Mouse (Mus musculus): ENCODE results near the gene Hoxc13. TPM values are rescaled to one million over a fixed set of nuclear protein-coding genes. Genes with fewer than 3 reads are reported as not detected.

Gene Hoxc13
- polyA plus RNA-seq (2015; fragmentation: Nextera tagmentation; extraction: Ambion mirVana): 4.9 and 8.4 TPM in 2 replicates

- WGBS: under 1% methylated on average over 86 of the region's 88 CpGs
- peak; percentile 65 for ATAC-seq (ENCODE audit: low read depth)
- H3K4me2 ChIP-seq: peak within 1 kb of the TSS; percentile 39
Measured at GRCm38 (mm10) chr15:102921053-102922011, at the start of gene Hoxc13. Hoxc13 (plus strand) TSS chr15:102921103.

GRCm38 (mm10) chr15:102885803-102886202, 35.1 kb upstream of the Hoxc13 start:
- no peak overlapping the region for H3K4me2 ChIP-seq
- H3K36me3 ChIP-seq: no peaks in the 10 kb centered on the region
- no peak overlapping the region for H3K27ac ChIP-seq (replicated peaks)
- no peak for ATAC-seq (ENCODE audit: low read depth)
- no peaks in the 10 kb centered on the region for H3K4me1 ChIP-seq (replicated peaks)
- no peak overlapping the region for H3K4me3 ChIP-seq
- no peak overlapping the region for H3K9ac ChIP-seq
- H3K9me3 ChIP-seq: no peaks in the 10 kb centered on the region
- 26% methylated on average over 1 of the region's 1 CpGs for WGBS
- H3K27me3 ChIP-seq: no peaks in the 10 kb centered on the region

More at GRCm38 (mm10) chr15:102921053-102922011, at the start of gene Hoxc13:
- H3K36me3 ChIP-seq: no peaks in the 10 kb centered on the region
- H3K27ac ChIP-seq (replicated peaks): peak within 1 kb of the TSS; percentile 11; the same call in 1 of the 2 replicates
- H3K4me1 ChIP-seq (replicated peaks): peaks cover 16% of the 10 kb centered on the region
- H3K9me3 ChIP-seq: no peaks in the 10 kb centered on the region
- peaks cover 97% of the 10 kb centered on the region for H3K27me3 ChIP-seq
- H3K4me3 ChIP-seq: peak within 1 kb of the TSS; percentile 29
- H3K9ac ChIP-seq: peak within 1 kb of the TSS; percentile 54

- no peaks in the 10 kb centered on the region for H3K9me3 ChIP-seq
- H3K9ac ChIP-seq: no peak overlapping the region
- H3K4me2 ChIP-seq: no peak overlapping the region
- H3K36me3 ChIP-seq: no peaks in the 10 kb centered on the region
- no peak overlapping the region for H3K27ac ChIP-seq (replicated peaks)
- ATAC-seq (ENCODE audit: low read depth): no peak
- H3K27me3 ChIP-seq: peaks cover 31% of the 10 kb centered on the region
- H3K4me1 ChIP-seq (replicated peaks): no peaks in the 10 kb centered on the region
- H3K4me3 ChIP-seq: no peak overlapping the region
- 83% methylated on average over 6 of the region's 6 CpGs for WGBS
Measured at GRCm38 (mm10) chr15:102895115-102895514, 25.8 kb upstream of the Hoxc13 start.

GRCm38 (mm10) chr15:102904946-102905345, 16.0 kb upstream of the Hoxc13 start:
- no peak for ATAC-seq (ENCODE audit: low read depth)
- Histone ChIP-seq H3K27me3 (peaks cover 92% of the 10 kb centered on the region), H3K36me3 (no peaks in the 10 kb centered on the region), H3K9me3 (no peaks in the 10 kb centered on the region), H3K27ac (replicated peaks) (no peak overlapping the region), H3K4me3 (no peak overlapping the region), H3K4me1 (replicated peaks) (no peaks in the 10 kb centered on the region), H3K9ac (no peak overlapping the region), H3K4me2 (no peak overlapping the region)
- 61% methylated on average over 1 of the region's 1 CpGs for WGBS

- Histone ChIP-seq H3K9ac (no peak overlapping the region), H3K4me2 (no peak overlapping the region), H3K27me3 (peaks cover 97% of the 10 kb centered on the region), H3K9me3 (no peaks in the 10 kb centered on the region), H3K27ac (replicated peaks) (no peak overlapping the region), H3K36me3 (no peaks in the 10 kb centered on the region), H3K4me3 (no peak overlapping the region), H3K4me1 (replicated peaks) (no peaks in the 10 kb centered on the region)
- no peak for ATAC-seq (ENCODE audit: low read depth)
- 3% methylated on average over 4 of the region's 4 CpGs for WGBS
Measured at GRCm38 (mm10) chr15:102909536-102909935, 11.4 kb upstream of the Hoxc13 start.

GRCm38 (mm10) chr15:102910038-102910437, 10.9 kb upstream of the Hoxc13 start:
- Histone ChIP-seq H3K4me3 (no peak overlapping the region), H3K9ac (no peak overlapping the region), H3K27me3 (peaks cover 97% of the 10 kb centered on the region), H3K4me1 (replicated peaks) (no peaks in the 10 kb centered on the region), H3K36me3 (no peaks in the 10 kb centered on the region), H3K9me3 (no peaks in the 10 kb centered on the region), H3K4me2 (peak overlapping the region; percentile 2; the same call in 1 of the 2 replicates), H3K27ac (replicated peaks) (no peak overlapping the region)
- under 1% methylated on average over 18 of the region's 18 CpGs for WGBS
- no peak for ATAC-seq (ENCODE audit: low read depth)

GRCm38 (mm10) chr15:102910496-102911095, 10.3 kb upstream of the Hoxc13 start:
- no peak for ATAC-seq (ENCODE audit: low read depth)
- Histone ChIP-seq H3K27me3 (peaks cover 97% of the 10 kb centered on the region), H3K4me1 (replicated peaks) (no peaks in the 10 kb centered on the region), H3K36me3 (no peaks in the 10 kb centered on the region), H3K27ac (replicated peaks) (no peak overlapping the region), H3K9me3 (no peaks in the 10 kb centered on the region), H3K9ac (no peak overlapping the region), H3K4me3 (no peak overlapping the region), H3K4me2 (peak overlapping the region; percentile 2; the same call in 1 of the 2 replicates)
- under 1% methylated on average over 22 of the region's 22 CpGs for WGBS

- no peak overlapping the region for H3K27ac ChIP-seq (replicated peaks)
- H3K4me2 ChIP-seq: no peak overlapping the region; the same call in 1 of the 2 replicates
- peaks cover 98% of the 10 kb centered on the region for H3K27me3 ChIP-seq
- no peak overlapping the region for H3K4me3 ChIP-seq
- H3K9me3 ChIP-seq: no peaks in the 10 kb centered on the region
- WGBS: 2% methylated on average over 19 of the region's 19 CpGs
- H3K9ac ChIP-seq: no peak overlapping the region
- ATAC-seq (ENCODE audit: low read depth): no peak
- H3K36me3 ChIP-seq: no peaks in the 10 kb centered on the region
- H3K4me1 ChIP-seq (replicated peaks): no peaks in the 10 kb centered on the region
Measured at GRCm38 (mm10) chr15:102913038-102913585, 7.8 kb upstream of the Hoxc13 start.

- Histone ChIP-seq H3K36me3 (no peaks in the 10 kb centered on the region), H3K27ac (replicated peaks) (no peak overlapping the region), H3K9ac (no peak overlapping the region), H3K4me2 (no peak overlapping the region), H3K4me1 (replicated peaks) (peaks cover 16% of the 10 kb centered on the region), H3K9me3 (no peaks in the 10 kb centered on the region), H3K27me3 (peaks cover 98% of the 10 kb centered on the region), H3K4me3 (no peak overlapping the region)
- ATAC-seq (ENCODE audit: low read depth): no peak
- under 1% methylated on average over 20 of the region's 20 CpGs for WGBS
Measured at GRCm38 (mm10) chr15:102917972-102918572, 2.8 kb upstream of the Hoxc13 start.

GRCm38 (mm10) chr15:102918611-102919265, 2.2 kb upstream of the Hoxc13 start:
- Histone ChIP-seq H3K4me3 (no peak overlapping the region; the same call in 1 of the 2 replicates), H3K9ac (no peak overlapping the region), H3K27me3 (peaks cover 98% of the 10 kb centered on the region), H3K4me2 (no peak overlapping the region), H3K4me1 (replicated peaks) (peaks cover 16% of the 10 kb centered on the region), H3K36me3 (no peaks in the 10 kb centered on the region), H3K9me3 (no peaks in the 10 kb centered on the region), H3K27ac (replicated peaks) (no peak overlapping the region)
- ATAC-seq (ENCODE audit: low read depth): no peak
- 2% methylated on average over 7 of the region's 7 CpGs for WGBS
